Mouse (Mus musculus) gastrocnemius, adult 2 months (tissue): Measurements from ENCODE around the gene Rnf212. TPM values are rescaled to one million over a fixed set of nuclear protein-coding genes. Genes with fewer than 3 reads are reported as not detected.

Experiments used
- DNase-seq: peaks from one replicate; pipeline ENCODE4 v3.0.0; 2022
- H3K27ac ChIP-seq: fragments of 200-600 bp; 2 replicates; pipeline ENCODE4 v1.8.1; 2022; ENCODE audit warnings: mild to moderate bottlenecking
- H3K4me3 ChIP-seq: fragments of 200-600 bp; 2 replicates; pipeline ENCODE4 v1.8.1; 2022; ENCODE audit warnings: mild to moderate bottlenecking, moderate library complexity
- CTCF ChIP-seq: fragments of 200-600 bp; IDR thresholded peaks from 2 replicates; pipeline ENCODE4 v1.8.1; 2022; ENCODE audit warnings: antibody characterized with exemption, mild to moderate bottlenecking, moderate library complexity
- intact Hi-C: fragments of 180-260 bp; cut with DNase I; formaldehyde crosslinking; loops from one replicate; pipeline ENCODE4 v1.15.1; 2025
- total RNA-seq, 2 experiments: library from RNA; stranded (reverse); gene quantifications; 2 replicates each; pipeline ENCODE4 v1.2.3; 2021

Rnf212 gene
- total RNA-seq, 2 experiments from 2014 or later = not detected

DNA sequence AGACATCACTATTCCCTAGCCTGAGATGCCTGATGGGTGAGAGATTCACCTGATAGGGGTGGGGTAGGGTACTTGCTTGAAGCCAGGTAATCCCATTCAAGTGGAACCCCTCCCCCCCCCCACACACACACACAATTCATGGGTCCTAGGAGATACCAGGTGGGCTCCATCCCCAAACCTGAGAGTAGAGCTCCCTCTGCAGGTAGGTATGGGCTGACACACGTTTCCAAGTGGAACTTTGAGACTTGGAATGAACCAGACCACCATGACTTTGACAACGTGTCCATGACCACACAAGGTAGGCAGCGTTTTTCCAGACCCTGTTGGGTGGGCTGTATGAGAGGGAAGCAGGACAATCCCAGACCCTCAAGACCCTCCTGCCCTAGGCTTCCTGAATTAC is 94.9 kb downstream of the Rnf212 start:
- intact Hi-C loops = loop anchor here (10.0 kb wide), 1 partner anchor 45 kb away; no protein-coding TSS in a partner anchor
- DNase-seq = no peak
- H3K27ac ChIP-seq = no peak overlapping the region
- no peak overlapping the region for H3K4me3 ChIP-seq
- TF ChIP-seq CTCF = peak; percentile 41

Other genes starting within 250 kb of the Rnf212 start
- not detected for gene Cplx1, start 225.0 kb downstream of the Rnf212 start, total RNA-seq
- 10 to 100 TPM; 14.2 to 14.3 TPM for gene Gak, start 145.2 kb downstream of the Rnf212 start, total RNA-seq
- gene Tmem175, start 145.2 kb downstream of the Rnf212 start, total RNA-seq = 1 to 10 TPM; 7.8 to 8.0 TPM
- gene Idua, start 114.7 kb downstream of the Rnf212 start, total RNA-seq = 10 to 100 TPM; 11.8 to 12.5 TPM
- 1 to 10 TPM; 3.9 to 4.6 TPM for gene Dgkq, start 105.3 kb downstream of the Rnf212 start, total RNA-seq
- not detected for gene Slc26a1, start 99.4 kb downstream of the Rnf212 start, total RNA-seq
- 10 to 100 TPM; 18.0 to 45.2 TPM for gene Fgfrl1, start 82.6 kb downstream of the Rnf212 start, total RNA-seq
- not detected for gene Tmed11, start 20.4 kb upstream of the Rnf212 start, total RNA-seq
- gene Vmn2r8, start 33.9 kb upstream of the Rnf212 start, total RNA-seq = not detected
- gene Vmn2r9, start 77.6 kb upstream of the Rnf212 start, total RNA-seq = not detected
- gene Vmn2r10, start 231.5 kb upstream of the Rnf212 start, total RNA-seq = not detected